Mouse (Mus musculus) limb, embryonic 14.5 days (tissue): Measurements from ENCODE around the gene Ang. TPM values are rescaled to one million over a fixed set of nuclear protein-coding genes. Genes with fewer than 3 reads are reported as not detected.

Source experiments
- ATAC-seq: fragments of 200-750 bp; cut with Nextera tagmentation; 2 replicates; pipeline ENCODE4 v1.8.0; 2017; ENCODE audit warnings: low read depth, moderate number of reproducible peaks, moderate TSS enrichment; ENCODE audit not compliant: low FRiP score
- DNase-seq: peaks from one replicate; pipeline ENCODE4 v3.0.0-alpha.2; 2015; ENCODE audit warnings: low spot score
- H3K27ac ChIP-seq: fragments of 300-500 bp; sonication (generic); replicated peaks from 2 replicates; pipeline ENCODE4 v1.5.1; 2014; ENCODE audit warnings: low read depth, mild to moderate bottlenecking, low read length, moderate library complexity, mixed read lengths
- H3K27me3 ChIP-seq: fragments of 300-500 bp; sonication (generic); 2 replicates; pipeline ENCODE4 v1.6.1; 2014; ENCODE audit warnings: low read length, mixed read lengths; ENCODE audit not compliant: control insufficient read depth, insufficient read depth
- H3K36me3 ChIP-seq: fragments of 300-500 bp; sonication (generic); 2 replicates; pipeline ENCODE4 v1.6.1; 2014; ENCODE audit warnings: mild to moderate bottlenecking, low read length, moderate library complexity, mixed read lengths; ENCODE audit not compliant: control insufficient read depth, insufficient read depth
- H3K4me1 ChIP-seq: fragments of 300-500 bp; sonication (generic); 2 replicates; pipeline ENCODE4 v1.6.1; 2014; ENCODE audit warnings: antibody characterized with exemption, low read length, mixed read lengths; ENCODE audit not compliant: control insufficient read depth, insufficient read depth
- H3K4me2 ChIP-seq: fragments of 300-500 bp; sonication (generic); replicated peaks from 2 replicates; pipeline ENCODE4 v1.6.1; 2014; ENCODE audit warnings: low read depth, mild to moderate bottlenecking, low read length, moderate library complexity; ENCODE audit not compliant: severe bottlenecking
- H3K4me3 ChIP-seq: fragments of 300-500 bp; sonication (generic); replicated peaks from 2 replicates; pipeline ENCODE4 v1.5.1; 2014; ENCODE audit warnings: low read length
- H3K9ac ChIP-seq: fragments of 300-500 bp; sonication (generic); 2 replicates; pipeline ENCODE4 v1.6.1; 2014; ENCODE audit warnings: mild to moderate bottlenecking, low read depth, low read length, moderate library complexity; ENCODE audit not compliant: severe bottlenecking
- H3K9me3 ChIP-seq: fragments of 300-500 bp; sonication (generic); 2 replicates; pipeline ENCODE4 v1.6.1; 2016; ENCODE audit warnings: low read length; ENCODE audit not compliant: control insufficient read depth
- POLR2A ChIP-seq: fragments of 200-500 bp; IDR thresholded peaks from 2 replicates; pipeline ENCODE4 v1.8.0; 2012; ENCODE audit warnings: inconsistent platforms, mild to moderate bottlenecking, moderate library complexity, borderline replicate concordance; ENCODE audit not compliant: insufficient read depth, insufficient read length; ENCODE audit errors: extremely low read depth
- WGBS: fragments of 180-500 bp; shearing (Covaris S2); extraction: QIAGEN DNeasy Blood & Tissue Kit; methylation state at CpG from one replicate; pipeline ENCODE4 v1.1.7; 2014; 5-methylcytosine and 5-hydroxymethylcytosine counted together
- polyA plus RNA-seq, 2 experiments: library from polyadenylated mRNA; depleted of rRNA in 1 of 2; stranded (reverse) in 1 of 2; unstranded in 1 of 2; fragments of >200 nt; fragmentation: Nextera tagmentation in 1 of 2; extraction: Ambion mirVana in 1 of 2; gene quantifications; 2 replicates each; pipeline versions ENCODE4 v1.2.1 to v1.2.3; 2012 to 2014

The Ang gene
- polyA plus RNA-seq (2012; rRNA removed): 9.7 and 13.6 TPM in 2 replicates
- polyA plus RNA-seq (2014; fragmentation: Nextera tagmentation; extraction: Ambion mirVana): 7.3 and 8.3 TPM in 2 replicates

GRCm38 (mm10) chr14:51090921-51091900, at the start of gene Ang, which contains the start of gene Rnase4:
Gene Ang (plus strand): TSS chr14:51091150.
Gene Rnase4 (plus strand): TSS chr14:51091077.
- H3K9me3 ChIP-seq: no peaks in the 10 kb centered on the region
- H3K4me1 ChIP-seq: no peaks in the 10 kb centered on the region
- no peaks in the 10 kb centered on the region for H3K36me3 ChIP-seq
- H3K4me2 ChIP-seq: peak within 1 kb of the TSS; percentile 69
- no peaks in the 10 kb centered on the region for H3K27me3 ChIP-seq
- no peak for TF ChIP-seq POLR2A
- ATAC-seq (peak; percentile 53), DNase-seq (peak; percentile 76)
- WGBS: 7% methylated on average over 33 of the region's 33 CpGs
- H3K9ac ChIP-seq: peak within 1 kb of the TSS; percentile 67
- H3K4me3 ChIP-seq: peak within 1 kb of the TSS; percentile 66
- peak within 1 kb of the TSS; percentile 83 for H3K27ac ChIP-seq

- no peaks in the 10 kb centered on the region for H3K27me3 ChIP-seq
- H3K36me3 ChIP-seq: no peaks in the 10 kb centered on the region
- H3K27ac ChIP-seq: no peak within 1 kb of the TSS
- 81% methylated on average over 6 of the region's 6 CpGs for WGBS
- ATAC-seq: no peak
- H3K4me2 ChIP-seq: no peak within 1 kb of the TSS
- no peaks in the 10 kb centered on the region for H3K4me1 ChIP-seq
- no peak within 1 kb of the TSS for H3K9ac ChIP-seq
- DNase-seq: no peak
- H3K9me3 ChIP-seq: no peaks in the 10 kb centered on the region
- H3K4me3 ChIP-seq: no peak within 1 kb of the TSS
- TF ChIP-seq POLR2A: no peak
These were observed 49.2 kb upstream of the Ang start, which contains the start of gene Rnase9 for GRCm38 (mm10) chr14:51041769-51042168. Gene Rnase9 (minus strand): TSS chr14:51041869.

GRCm38 (mm10) chr14:51047846-51048245, 43.1 kb upstream of the Ang start:
- no peak overlapping the region for H3K4me3 ChIP-seq
- no peak for TF ChIP-seq POLR2A
- DNase-seq (no peak), ATAC-seq (no peak)
- 49% methylated on average over 5 of the region's 5 CpGs for WGBS
- no peak overlapping the region for H3K9ac ChIP-seq
- no peaks in the 10 kb centered on the region for H3K4me1 ChIP-seq
- no peaks in the 10 kb centered on the region for H3K9me3 ChIP-seq
- no peaks in the 10 kb centered on the region for H3K36me3 ChIP-seq
- H3K27me3 ChIP-seq: no peaks in the 10 kb centered on the region
- no peak overlapping the region for H3K4me2 ChIP-seq
- H3K27ac ChIP-seq: no peak overlapping the region

GRCm38 (mm10) chr14:51050063-51050462, 40.9 kb upstream of the Ang start, which contains the start of gene Rnase11:
Gene Rnase11 (minus strand): TSS chr14:51050163.
- Histone ChIP-seq H3K4me1 (peaks cover 3% of the 10 kb centered on the region; the same call in 1 of the 2 replicates), H3K27ac (no peak within 1 kb of the TSS), H3K9ac (no peak within 1 kb of the TSS), H3K27me3 (no peaks in the 10 kb centered on the region), H3K9me3 (no peaks in the 10 kb centered on the region), H3K4me2 (no peak within 1 kb of the TSS), H3K4me3 (no peak within 1 kb of the TSS), H3K36me3 (no peaks in the 10 kb centered on the region)
- DNase-seq (no peak), ATAC-seq (no peak)
- no peak for TF ChIP-seq POLR2A
- WGBS: 84% methylated on average over 2 of the region's 2 CpGs

GRCm38 (mm10) chr14:51051941-51052340, 39.0 kb upstream of the Ang start:
- DNase-seq (peak; percentile 11), ATAC-seq (no peak)
- no peak overlapping the region for H3K27ac ChIP-seq
- peaks cover 3% of the 10 kb centered on the region; the same call in 1 of the 2 replicates for H3K4me1 ChIP-seq
- H3K27me3 ChIP-seq: no peaks in the 10 kb centered on the region
- no peaks in the 10 kb centered on the region for H3K9me3 ChIP-seq
- no peak overlapping the region for H3K4me2 ChIP-seq
- no peaks in the 10 kb centered on the region for H3K36me3 ChIP-seq
- 49% methylated on average over 5 of the region's 5 CpGs for WGBS
- TF ChIP-seq POLR2A: no peak
- no peak overlapping the region for H3K9ac ChIP-seq
- no peak overlapping the region for H3K4me3 ChIP-seq
